8 mouse cellular contexts compared by ENCODE assay signal in genomic region chr11:96285771-96286738, GRCm38 (mm10). TPM values are rescaled to one million over a fixed set of nuclear protein-coding genes. Genes with fewer than 3 reads are reported as not detected.
A peak's percentile ranks its signal among the peaks of the same experiment; 100 is the strongest.
DNase-seq lines count a peak whose midpoint lies in the region; ATAC-seq lines count a peak whose summit lies in the region.

TSS of gene Hoxb7 (plus strand) at chr11:96286623.

- H3K27me3 ChIP-seq in midbrain, embryonic 11.5 days (ENCODE audit: control insufficient read depth, insufficient read depth, low read length): peaks cover 100% of the 10 kb centered on the region
- H3K27me3 ChIP-seq in midbrain, embryonic 14.5 days (ENCODE audit: control insufficient read depth, insufficient read depth, low read length): peaks cover 99% of the 10 kb centered on the region
- peaks cover 86% of the 10 kb centered on the region for H3K27me3 ChIP-seq in forebrain, embryonic 16.5 days (replicated peaks; ENCODE audit: control insufficient read depth, insufficient read depth, low read length)
- H3K27me3 ChIP-seq in neural tube, embryonic 11.5 days (ENCODE audit: control insufficient read depth, insufficient read depth, low read length): 0 out of 2 replicates have a peak, but pooled peaks cover 3% of the 10 kb centered on the region

- H3K9ac ChIP-seq in midbrain, embryonic 11.5 days (ENCODE audit: low read length): no peak within 1 kb of the TSS
- H3K9ac ChIP-seq in midbrain, embryonic 14.5 days (replicated peaks; ENCODE audit: low read length): no peak within 1 kb of the TSS
- no peak within 1 kb of the TSS for H3K9ac ChIP-seq in forebrain, embryonic 16.5 days (replicated peaks; ENCODE audit: low read depth, low read length)
- H3K9ac ChIP-seq in neural tube, embryonic 11.5 days (ENCODE audit: low read length): peak within 1 kb of the TSS; percentile 100

- H3K27ac ChIP-seq in midbrain, embryonic 11.5 days (ENCODE audit: low read depth, low read length): no peak within 1 kb of the TSS
- no peak within 1 kb of the TSS for H3K27ac ChIP-seq in midbrain, embryonic 14.5 days (replicated peaks; ENCODE audit: low read depth, low read length)
- no peak within 1 kb of the TSS for H3K27ac ChIP-seq in forebrain, embryonic 16.5 days (ENCODE audit: low read length)
- peak within 1 kb of the TSS; percentile 100 for H3K27ac ChIP-seq in neural tube, embryonic 11.5 days (ENCODE audit: low read depth, low read length)

- 1% methylated on average over 43 of the region's 43 CpGs for WGBS in midbrain, embryonic 11.5 days
- WGBS in midbrain, embryonic 14.5 days: 2% methylated on average over 43 of the region's 43 CpGs
- WGBS in forebrain, embryonic 16.5 days: 2% methylated on average over 42 of the region's 43 CpGs
- WGBS in neural tube, embryonic 11.5 days: under 1% methylated on average over 43 of the region's 43 CpGs

- H3K4me2 ChIP-seq in midbrain, embryonic 11.5 days: peak within 1 kb of the TSS; percentile 11; the same call in 1 of the 2 replicates
- no peak within 1 kb of the TSS for H3K4me2 ChIP-seq in midbrain, embryonic 14.5 days (ENCODE audit: low read length)
- H3K4me2 ChIP-seq in forebrain, embryonic 16.5 days (ENCODE audit: low read length): peak within 1 kb of the TSS; percentile 2; the same call in 1 of the 2 replicates
- peak within 1 kb of the TSS; percentile 100 for H3K4me2 ChIP-seq in neural tube, embryonic 11.5 days (ENCODE audit: low read depth)

- no peaks in the 10 kb centered on the region for H3K9me3 ChIP-seq in midbrain, embryonic 11.5 days (ENCODE audit: control insufficient read depth, low read length)
- H3K9me3 ChIP-seq in midbrain, embryonic 14.5 days (ENCODE audit: control insufficient read depth, low read length): no peaks in the 10 kb centered on the region
- no peaks in the 10 kb centered on the region for H3K9me3 ChIP-seq in forebrain, embryonic 16.5 days (ENCODE audit: control insufficient read depth, low read length)
- no peaks in the 10 kb centered on the region for H3K9me3 ChIP-seq in neural tube, embryonic 11.5 days (ENCODE audit: control insufficient read depth, low read length)

- H3K4me1 ChIP-seq in midbrain, embryonic 11.5 days (ENCODE audit: control insufficient read depth, insufficient read depth, low read length): no peaks in the 10 kb centered on the region
- 0 out of 2 replicates have a peak, but pooled peaks cover 2% of the 10 kb centered on the region for H3K4me1 ChIP-seq in midbrain, embryonic 14.5 days (ENCODE audit: control insufficient read depth, insufficient read depth, low read length)
- peaks cover 4% of the 10 kb centered on the region; the same call in 1 of the 2 replicates for H3K4me1 ChIP-seq in forebrain, embryonic 16.5 days (replicated peaks; ENCODE audit: control insufficient read depth, insufficient read depth, low read length)
- peaks cover 20% of the 10 kb centered on the region for H3K4me1 ChIP-seq in neural tube, embryonic 11.5 days (ENCODE audit: control insufficient read depth, insufficient read depth, low read length)

- H3K4me3 ChIP-seq in midbrain, embryonic 11.5 days (ENCODE audit: low read depth, low read length): peak within 1 kb of the TSS; percentile 14; the same call in 1 of the 2 replicates
- H3K4me3 ChIP-seq in midbrain, embryonic 14.5 days (replicated peaks; ENCODE audit: low read depth, low read length): no peak within 1 kb of the TSS
- H3K4me3 ChIP-seq in forebrain, embryonic 16.5 days (replicated peaks; ENCODE audit: low read length): no peak within 1 kb of the TSS
- H3K4me3 ChIP-seq in neural tube, embryonic 11.5 days (ENCODE audit: low read depth, low read length): peak within 1 kb of the TSS; percentile 96

- DNase-seq in midbrain, embryonic 11.5 days (ENCODE audit: low spot score, missing footprints): peak; percentile 94
- DNase-seq in midbrain, embryonic 14.5 days: no peak
- DNase-seq in kidney, postnatal 25 days: peak; percentile 93 to 95
- peak; percentile 81 for DNase-seq in neural tube, embryonic 11.5 days (ENCODE audit: low spot score)
- DNase-seq in B cell, adult 2 months: no peak
- no peak for DNase-seq in frontal cortex, postnatal 36 days (ENCODE audit: low spot score in 2 of 2)
- no peak for DNase-seq in c-Kit-positive CD71-positive TER-119-positive erythroid progenitor cells, embryonic 14.5 days (ENCODE audit: low spot score)

- no peaks in the 10 kb centered on the region for H3K36me3 ChIP-seq in midbrain, embryonic 11.5 days (ENCODE audit: control insufficient read depth, insufficient read depth, low read length)
- H3K36me3 ChIP-seq in midbrain, embryonic 14.5 days (ENCODE audit: control insufficient read depth, insufficient read depth, low read length): no peaks in the 10 kb centered on the region
- no peaks in the 10 kb centered on the region for H3K36me3 ChIP-seq in forebrain, embryonic 16.5 days (ENCODE audit: control insufficient read depth, insufficient read depth)
- H3K36me3 ChIP-seq in neural tube, embryonic 11.5 days (ENCODE audit: control insufficient read depth, insufficient read depth, low read length): no peaks in the 10 kb centered on the region

- ATAC-seq in midbrain, embryonic 11.5 days (ENCODE audit: low FRiP score): no peak
- ATAC-seq in midbrain, embryonic 14.5 days (ENCODE audit: low FRiP score, low TSS enrichment): no peak
- no peak for ATAC-seq in forebrain, embryonic 16.5 days
- peak; percentile 29; the same call in 1 of the 2 replicates for ATAC-seq in neural tube, embryonic 11.5 days (ENCODE audit: insufficient read depth, low FRiP score, low TSS enrichment)

RNA-seq across cellular contexts. Expression of gene Hoxb7, which starts in this region (rescaled TPM):
- polyA plus RNA-seq in midbrain, embryonic 11.5 days (2014; fragmentation: Nextera tagmentation; extraction: Ambion mirVana): not detected in 2 replicates
- not detected in 2 replicates for polyA plus RNA-seq in midbrain, embryonic 14.5 days (2014; fragmentation: Nextera tagmentation; extraction: Ambion mirVana)
- not detected in 2 replicates for polyA plus RNA-seq in forebrain, embryonic 16.5 days (2015; fragmentation: Nextera tagmentation; extraction: Ambion mirVana)
- 65.5 and 65.9 TPM in 2 replicates for polyA plus RNA-seq in neural tube, embryonic 11.5 days (2014; fragmentation: Nextera tagmentation; extraction: Ambion mirVana)

Comparison
In these comparisons a context has a peak if more than half of its experiments do, and no peak if none do; other contexts are left out.
1. RNA of gene Hoxb7 (polyA plus RNA-seq): 65.5 to 65.9 TPM in neural tube, embryonic 11.5 days; not detected in midbrain, embryonic 11.5 days, not detected in midbrain, embryonic 14.5 days and not detected in forebrain, embryonic 16.5 days; every median in the first group is over 10 times any median in the second.
2. Peak in DNase-seq, H3K4me3 ChIP-seq and H3K4me2 ChIP-seq in midbrain, embryonic 11.5 days; RNA of the gene not detected or under 1 TPM.
3. DNase-seq: peak in kidney, postnatal 25 days (2 of 2) and neural tube, embryonic 11.5 days (single experiment); none in midbrain, embryonic 14.5 days (single experiment), B cell, adult 2 months (0 of 2), frontal cortex, postnatal 36 days (0 of 2) and c-Kit-positive CD71-positive TER-119-positive erythroid progenitor cells, embryonic 14.5 days (single experiment).